7 mouse cellular contexts compared by ENCODE assay signal in genomic region chr3:102135389-102136113, GRCm38 (mm10). TPM values are rescaled to one million over a fixed set of nuclear protein-coding genes. Genes with fewer than 3 reads are reported as not detected.
DNase-seq lines count a peak whose midpoint lies in the region; ATAC-seq and TF ChIP-seq lines count a peak whose summit lies in the region.

No protein-coding gene starts in this region.

- no peaks in the 10 kb centered on the region for H3K36me3 ChIP-seq in liver, embryonic 11.5 days (ENCODE audit: control insufficient read depth, insufficient read depth, low read length)
- H3K36me3 ChIP-seq in embryonic facial prominence, embryonic 14.5 days (ENCODE audit: control insufficient read depth, insufficient read depth, low read length): no peaks in the 10 kb centered on the region
- H3K36me3 ChIP-seq in limb, embryonic 10.5 days: no peaks in the 10 kb centered on the region
- no peaks in the 10 kb centered on the region for H3K36me3 ChIP-seq in stomach, embryonic 16.5 days (ENCODE audit: control insufficient read depth, insufficient read depth, low read length)
- H3K36me3 ChIP-seq in thymus, adult 2 months (ENCODE audit: control insufficient read depth, insufficient read depth, low read length): no peaks in the 10 kb centered on the region

- H3K9ac ChIP-seq in liver, embryonic 11.5 days (ENCODE audit: low read depth, low read length): no peak overlapping the region
- H3K9ac ChIP-seq in embryonic facial prominence, embryonic 14.5 days (ENCODE audit: low read depth, low read length): peak overlapping the region; percentile 28
- H3K9ac ChIP-seq in stomach, embryonic 16.5 days (ENCODE audit: low read length): peak overlapping the region; percentile 56; the same call in 1 of the 2 replicates

- no peaks in the 10 kb centered on the region for H3K27me3 ChIP-seq in liver, embryonic 11.5 days (replicated peaks; ENCODE audit: control insufficient read depth, insufficient read depth, low read length)
- H3K27me3 ChIP-seq in embryonic facial prominence, embryonic 14.5 days (replicated peaks; ENCODE audit: control insufficient read depth, insufficient read depth, low read length): no peaks in the 10 kb centered on the region
- no peaks in the 10 kb centered on the region for H3K27me3 ChIP-seq in limb, embryonic 10.5 days (ENCODE audit: low read depth, poor library complexity, severe bottlenecking)
- H3K27me3 ChIP-seq in stomach, embryonic 16.5 days (ENCODE audit: control insufficient read depth, insufficient read depth, low read length): no peaks in the 10 kb centered on the region
- no peaks in the 10 kb centered on the region for H3K27me3 ChIP-seq in thymus, adult 2 months (ENCODE audit: control insufficient read depth, insufficient read depth, low read length)

- no peak overlapping the region for H3K4me3 ChIP-seq in liver, embryonic 11.5 days (ENCODE audit: low read depth, low read length)
- no peak overlapping the region for H3K4me3 ChIP-seq in embryonic facial prominence, embryonic 14.5 days (ENCODE audit: low read depth, low read length)
- no peak overlapping the region for H3K4me3 ChIP-seq in limb, embryonic 10.5 days
- no peak overlapping the region for H3K4me3 ChIP-seq in stomach, embryonic 16.5 days (replicated peaks; ENCODE audit: low read length)
- no peak overlapping the region for H3K4me3 ChIP-seq in thymus, adult 2 months (ENCODE audit: control insufficient read depth, insufficient read depth, low read length)

- TF ChIP-seq CTCF in thymus, adult 2 months (IDR thresholded peaks at IDR 0.05; ENCODE audit: borderline replicate concordance, control insufficient read depth, extremely low read depth, insufficient read depth, low read length, poor library complexity): no peak

- no peak for TF ChIP-seq POLR2A in thymus, adult 2 months (IDR thresholded peaks at IDR 0.05; ENCODE audit: control insufficient read depth, extremely low read depth, insufficient read depth, low read length, poor library complexity)

- whole genome bisulfite sequencing in liver, embryonic 11.5 days: 34% methylated on average over 10 of the region's 10 CpGs
- 17% methylated on average over 10 of the region's 10 CpGs for WGBS in embryonic facial prominence, embryonic 14.5 days
- WGBS in limb, embryonic 10.5 days: 34% methylated on average over 10 of the region's 10 CpGs
- WGBS in stomach, embryonic 16.5 days: 23% methylated on average over 10 of the region's 10 CpGs
- 26% methylated on average over 10 of the region's 10 CpGs for WGBS in thymus, adult 2 months

- no peak for ATAC-seq in liver, embryonic 11.5 days (replicated peaks; ENCODE audit: low FRiP score)
- peak; percentile 92 for ATAC-seq in embryonic facial prominence, embryonic 14.5 days (ENCODE audit: low read depth)
- peak; percentile 89 for ATAC-seq in stomach, embryonic 16.5 days (ENCODE audit: insufficient read depth, low FRiP score)

- DNase-seq in liver: peak; percentile 29
- no peak for DNase-seq in liver, embryonic 11.5 days (ENCODE audit: low spot score)
- peak; percentile 85 for DNase-seq in embryonic facial prominence, embryonic 14.5 days (ENCODE audit: low spot score)
- DNase-seq in limb, embryonic 10.5 days (ENCODE audit: low spot score): peak; percentile 35
- DNase-seq in thymus, adult 2 months: no peak
- DNase-seq in cerebellum, adult 18-20 months: no peak

- H3K4me2 ChIP-seq in liver, embryonic 11.5 days: no peak overlapping the region
- peak overlapping the region; percentile 9; the same call in 1 of the 2 replicates for H3K4me2 ChIP-seq in embryonic facial prominence, embryonic 14.5 days (ENCODE audit: low read depth, low read length)
- H3K4me2 ChIP-seq in stomach, embryonic 16.5 days (ENCODE audit: low read depth, low read length): 0 out of 2 replicates have a peak overlapping the region, but pooled peaks have one; percentile 11

- no peaks in the 10 kb centered on the region for H3K9me3 ChIP-seq in liver, embryonic 11.5 days (ENCODE audit: control insufficient read depth, low read length)
- H3K9me3 ChIP-seq in embryonic facial prominence, embryonic 14.5 days (ENCODE audit: control insufficient read depth, low read length): no peaks in the 10 kb centered on the region
- no peaks in the 10 kb centered on the region for H3K9me3 ChIP-seq in limb, embryonic 10.5 days (replicated peaks)
- H3K9me3 ChIP-seq in stomach, embryonic 16.5 days (replicated peaks; ENCODE audit: control insufficient read depth, low read length): no peaks in the 10 kb centered on the region

- H3K4me1 ChIP-seq in liver, embryonic 11.5 days (replicated peaks; ENCODE audit: control insufficient read depth, insufficient read depth, low read length): no peaks in the 10 kb centered on the region; the same call in 1 of the 2 replicates
- H3K4me1 ChIP-seq in embryonic facial prominence, embryonic 14.5 days (ENCODE audit: control insufficient read depth, insufficient read depth, low read length): peaks cover 8% of the 10 kb centered on the region
- H3K4me1 ChIP-seq in limb, embryonic 10.5 days: peaks cover 14% of the 10 kb centered on the region
- H3K4me1 ChIP-seq in stomach, embryonic 16.5 days (ENCODE audit: control insufficient read depth, insufficient read depth, low read length): peaks cover 18% of the 10 kb centered on the region
- no peaks in the 10 kb centered on the region; the same call in 1 of the 2 replicates for H3K4me1 ChIP-seq in thymus, adult 2 months (replicated peaks; ENCODE audit: control insufficient read depth, insufficient read depth, low read length)

- no peak overlapping the region for H3K27ac ChIP-seq in liver, embryonic 11.5 days (ENCODE audit: low read depth, low read length)
- peak overlapping the region; percentile 62 for H3K27ac ChIP-seq in embryonic facial prominence, embryonic 14.5 days (replicated peaks; ENCODE audit: low read depth, low read length)
- peak overlapping the region; percentile 70 for H3K27ac ChIP-seq in limb, embryonic 10.5 days
- peak overlapping the region; percentile 95 for H3K27ac ChIP-seq in stomach, embryonic 16.5 days (ENCODE audit: low read length)
- no peak overlapping the region for H3K27ac ChIP-seq in thymus, adult 2 months (ENCODE audit: control insufficient read depth, insufficient read depth, low read length)

RNA-seq across cellular contexts. Expression of gene Casq2, which starts 49.3 kb away (rescaled TPM):
- 0.95 and 1.2 TPM in 2 replicates for polyA plus RNA-seq in liver, embryonic 11.5 days (2014; fragmentation: Nextera tagmentation; extraction: Ambion mirVana)
- polyA plus RNA-seq in embryonic facial prominence, embryonic 14.5 days (2014; fragmentation: Nextera tagmentation; extraction: Ambion mirVana): 128 and 199 TPM in 2 replicates
- polyA plus RNA-seq in limb, embryonic 10.5 days (2016; fragmentation: Nextera tagmentation; extraction: Ambion mirVana): 0.08 and 0.28 TPM in 2 replicates
- 3.9 and 45.9 TPM in 2 replicates for polyA plus RNA-seq in stomach, embryonic 16.5 days (2015; fragmentation: Nextera tagmentation; extraction: Ambion mirVana)
- polyA plus RNA-seq in thymus, adult 2 months (2012; rRNA removed): 0.82 and 10.1 TPM in 2 replicates

Comparison
In these comparisons a context has a peak if more than half of its experiments do, and no peak if none do; other contexts are left out.
1. DNase-seq: peak in liver (single experiment), embryonic facial prominence, embryonic 14.5 days (single experiment) and limb, embryonic 10.5 days (single experiment); none in liver, embryonic 11.5 days (single experiment), thymus, adult 2 months (single experiment) and cerebellum, adult 18-20 months (0 of 2).
2. H3K27ac ChIP-seq: peak in embryonic facial prominence, embryonic 14.5 days (single experiment), limb, embryonic 10.5 days (single experiment) and stomach, embryonic 16.5 days (single experiment); none in liver, embryonic 11.5 days (single experiment) and thymus, adult 2 months (single experiment).